Mouse (Mus musculus): ENCODE measurements around the gene Ccdc149.

- no peak for TF ChIP-seq MAFK (IDR thresholded peaks at IDR 0.05; ENCODE audit: borderline replicate concordance, low read depth, low read length)
- TF ChIP-seq CTCF (IDR thresholded peaks at IDR 0.05 in 2 of 3, conservative IDR thresholded peaks at IDR 0.05 in 1 of 3; ENCODE audit: control insufficient read depth in 1 of 3, insufficient read depth in 1 of 3, low read depth in 2 of 3, low read length in 3 of 3, poor library complexity in 1 of 3, severe bottlenecking in 1 of 3): no peak
- TF ChIP-seq E2F4 (IDR thresholded peaks at IDR 0.05; ENCODE audit: borderline replicate concordance, low read depth, low read length): no peak
- no peak for TF ChIP-seq NELFE (IDR thresholded peaks at IDR 0.05; ENCODE audit: low read depth, low read length)
- no peak for TF ChIP-seq POLR2A (IDR thresholded peaks at IDR 0.05; ENCODE audit: control insufficient read depth in 1 of 2, insufficient read depth in 1 of 2, low read depth in 1 of 2, low read length in 2 of 2, poor library complexity in 1 of 2)
- TF ChIP-seq MYB (IDR thresholded peaks at IDR 0.05; ENCODE audit: low read depth, low read length): no peak
- no peak for TF ChIP-seq POLR2AphosphoS2 (IDR thresholded peaks at IDR 0.05; ENCODE audit: low read length)
- TF ChIP-seq CHD1 (IDR thresholded peaks at IDR 0.05; ENCODE audit: low read depth, low read length): no peak
- TF ChIP-seq USF1 (IDR thresholded peaks at IDR 0.05; ENCODE audit: low read depth, low read length): no peak
- no peak for TF ChIP-seq HCFC1 (IDR thresholded peaks at IDR 0.05; ENCODE audit: low read depth, low read length)
- no peak for TF ChIP-seq ELF1 (IDR thresholded peaks at IDR 0.05; ENCODE audit: low read depth, low read length)
Measured at GRCm38 (mm10) chr5:52335590-52335989, 135.7 kb downstream of the Ccdc149 start.

Data from MEL (cell line).